In the genomic region with DNA sequence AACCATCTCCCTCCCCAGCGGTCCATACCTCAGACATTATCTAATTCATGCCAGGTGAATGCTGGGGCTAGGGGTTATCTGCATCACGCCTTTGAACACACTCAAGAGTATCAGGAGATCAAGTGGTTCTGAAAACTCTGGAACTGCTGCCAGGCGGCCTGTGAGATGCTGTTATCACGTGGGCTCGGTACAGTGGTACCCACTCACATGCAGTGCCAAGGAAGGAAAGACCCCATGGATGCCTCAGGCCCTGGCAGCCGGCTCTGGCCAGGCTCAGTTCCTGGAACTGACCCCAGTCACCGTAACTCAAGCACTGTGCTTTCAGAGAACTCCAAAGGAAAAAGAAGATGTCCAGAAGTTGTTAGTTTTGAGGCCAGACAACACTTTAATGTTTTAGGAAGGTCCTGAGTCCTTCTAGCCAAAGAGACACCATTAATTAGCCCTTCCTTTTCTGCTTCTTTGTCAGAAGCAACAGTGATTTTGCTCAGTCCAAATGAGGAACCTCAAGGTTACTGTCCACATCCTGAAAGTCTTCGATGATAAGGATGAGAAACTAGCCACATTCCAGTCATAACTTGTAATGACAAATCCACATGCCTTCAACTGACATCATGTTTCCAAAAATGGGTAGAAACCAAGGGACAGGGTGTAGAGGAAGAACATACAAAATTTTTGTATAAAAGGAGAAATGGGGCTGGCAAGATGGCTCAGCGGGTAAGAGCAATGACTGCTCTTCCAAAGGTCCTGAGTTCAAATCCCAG, we compare ENCODE assay signal across 16 mouse cellular contexts.
"Had no signal": no experiment of that assay in that cellular context is flagged by ENCODE, and none has a peak within 500 bp of the region (broad histone marks: within the 10 kb centered on the region; RNA-seq: fewer than 3 reads in every experiment).

No protein-coding gene starts in this region.

- DNase-seq: kidney, adult 11 months; kidney, adult 9 months; kidney, postnatal 36 days; lung, adult 2 months; lung, postnatal 36 days; right cerebral cortex, adult 18-20 months; right cerebral cortex, postnatal 25 days; thymus, postnatal 14 days had no signal

- ATAC-seq: lung, postnatal 0 days had no signal

- H3K4me3 ChIP-seq: limb, embryonic 10.5 days; liver, embryonic 15.5 days; midbrain, embryonic 12.5 days; myocyte; neural tube, embryonic 15.5 days had no signal

- H3K4me2 ChIP-seq: liver, embryonic 11.5 days; liver, embryonic 15.5 days; midbrain, embryonic 12.5 days; neural tube, embryonic 15.5 days had no signal

- H3K27me3 ChIP-seq: liver, embryonic 15.5 days; neural tube, embryonic 15.5 days had no signal

- H3K4me1 ChIP-seq: limb, embryonic 10.5 days; liver, embryonic 15.5 days; midbrain, embryonic 12.5 days; neural tube, embryonic 15.5 days had no signal

- H3K9me3 ChIP-seq: limb, embryonic 10.5 days; liver, embryonic 15.5 days; midbrain, embryonic 12.5 days; neural tube, embryonic 15.5 days had no signal

- H3K9ac ChIP-seq: liver, embryonic 15.5 days; midbrain, embryonic 12.5 days; neural tube, embryonic 15.5 days had no signal

- H3K36me3 ChIP-seq: limb, embryonic 10.5 days; liver, embryonic 15.5 days; midbrain, embryonic 12.5 days; neural tube, embryonic 15.5 days had no signal

- H3K27ac ChIP-seq: kidney, postnatal 0 days; limb, embryonic 10.5 days; liver, embryonic 15.5 days; midbrain, embryonic 12.5 days; neural tube, embryonic 15.5 days had no signal
